Mouse (Mus musculus): ENCODE measurements at regions not wholly inside any gene's neighbourhood (a gene's known extent, or its start where the extent isn't known, plus 50 kb on each side); places are given as distances from the start of the nearest gene placed in this dataset.

GRCm38 (mm10) chr9:68476391-68476790 is 177.2 kb upstream of the Rora start:
- TF ChIP-seq CTCF (IDR thresholded peaks at IDR 0.05; ENCODE audit: control insufficient read depth, insufficient read depth, insufficient replicate concordance, low read depth, low read length) (no peak), POLR2A (IDR thresholded peaks at IDR 0.05; ENCODE audit: control insufficient read depth, low read depth, low read length) (no peak)

Data from testis, adult 2 months (tissue).